In genomic region chr1:172364684-172365083, GRCm38 (mm10) we compare ENCODE assay signal across 7 mouse cellular contexts. TPM values are rescaled to one million over a fixed set of nuclear protein-coding genes. Genes with fewer than 3 reads are reported as not detected.
DNase-seq lines count a peak whose midpoint lies in the region; TF ChIP-seq lines count a peak whose summit lies in the region.

No protein-coding gene starts in this region.

- H3K36me3 ChIP-seq in E14TG2a.4 (ENCODE audit: insufficient read depth, low read length) = no peaks in the 10 kb centered on the region

- H3K27me3 ChIP-seq in E14TG2a.4 (ENCODE audit: insufficient read depth, low read length) = peaks cover 31% of the 10 kb centered on the region

- DNase-seq in ZHBTc4 (ENCODE audit: low read depth, low spot score) = peak; percentile 87
- peak; percentile 46 for DNase-seq in embryo, embryonic 11.5 days (ENCODE audit: low read depth, low spot score)
- peak; percentile 40 for DNase-seq in heart, adult 8-10 months (ENCODE audit: low spot score)
- DNase-seq in layer of hippocampus, adult 18-20 months (ENCODE audit: low spot score in 2 of 2) = peak; percentile 58 to 81
- peak; percentile 62 for DNase-seq in lung, postnatal 14 days
- DNase-seq in right cerebral cortex, postnatal 10 days (ENCODE audit: low spot score in 2 of 2) = peak; percentile 73 to 82

- H3K4me3 ChIP-seq in E14TG2a.4 (replicated peaks; ENCODE audit: low read length) = no peak overlapping the region

- no peaks in the 10 kb centered on the region for H3K9me3 ChIP-seq in E14TG2a.4 (ENCODE audit: low read length)

- peaks cover 19% of the 10 kb centered on the region for H3K4me1 ChIP-seq in E14TG2a.4 (replicated peaks; ENCODE audit: low read depth, low read length)

- peak; percentile 92 for TF ChIP-seq CTCF in E14TG2a.4 (conservative IDR thresholded peaks at IDR 0.05; ENCODE audit: low read length)

RNA-seq across cellular contexts. Expression of gene Pigm, which starts 11.7 kb away (rescaled TPM):
- total RNA-seq in heart, adult 8-10 months (2022) = 1 to 10 TPM; 3.1 to 4.2 (median 3.6) TPM
- total RNA-seq in layer of hippocampus, adult 18-20 months (2021) = 1 to 10 TPM; 7.8 to 8.5 TPM

RNA-seq across cellular contexts. Expression of gene Kcnj10, which starts 23.7 kb away (rescaled TPM):
- under 1 TPM; 0.11 to 0.23 (median 0.16) TPM for total RNA-seq in heart, adult 8-10 months (2022)
- total RNA-seq in layer of hippocampus, adult 18-20 months (2021) = 10 to 100 TPM; 82.6 to 88.4 TPM

RNA-seq across cellular contexts. Expression of gene Kcnj9, which starts 35.6 kb away (rescaled TPM):
- total RNA-seq in heart, adult 8-10 months (2022) = not detected
- 10 to 100 TPM; 70.6 to 75.4 TPM for total RNA-seq in layer of hippocampus, adult 18-20 months (2021)

Comparison
In these comparisons a context has a peak if more than half of its experiments do, and no peak if none do; other contexts are left out.
1. RNA of gene Kcnj10, which starts 23.7 kb away (total RNA-seq): 82.6 to 88.4 TPM in layer of hippocampus, adult 18-20 months; 0.11 to 0.23 TPM in heart, adult 8-10 months; every median in the first group is over 10 times any median in the second.
2. RNA of gene Kcnj9, which starts 35.6 kb away (total RNA-seq): 70.6 to 75.4 TPM in layer of hippocampus, adult 18-20 months; not detected in heart, adult 8-10 months; every median in the first group is over 10 times any median in the second.
3. Peak in every context shown above with its lines, with median percentiles within 50 percentile points of each other: DNase-seq.